Mouse (Mus musculus) heart, adult 11 months (tissue): ENCODE data around the gene Pcdh7.

Source experiments
- DNase-seq: peaks from one replicate; pipeline ENCODE4 v3.0.0; 2022

Pcdh7 gene

GRCm38 (mm10) chr5:57934666-57935065 lies 216.9 kb downstream of the Pcdh7 start:
- no peak for DNase-seq

GRCm38 (mm10) chr5:57940457-57940856 lies 222.7 kb downstream of the Pcdh7 start:
- no peak for DNase-seq

GRCm38 (mm10) chr5:57943176-57943575 lies 225.4 kb downstream of the Pcdh7 start:
- DNase-seq, result no peak

- no peak for DNase-seq
These were observed 225.8 kb downstream of the Pcdh7 start for GRCm38 (mm10) chr5:57943611-57944010.

- DNase-seq, result peak; percentile 87
These were observed 227.7 kb downstream of the Pcdh7 start for GRCm38 (mm10) chr5:57945419-57945818.

GRCm38 (mm10) chr5:57959317-57959716 lies 241.6 kb downstream of the Pcdh7 start:
- no peak for DNase-seq

- DNase-seq, result no peak
These were observed 246.0 kb downstream of the Pcdh7 start for GRCm38 (mm10) chr5:57963792-57964191.

- DNase-seq, result no peak
These were observed 246.4 kb downstream of the Pcdh7 start for GRCm38 (mm10) chr5:57964201-57964600.

GRCm38 (mm10) chr5:57993584-57993983 lies 275.8 kb downstream of the Pcdh7 start:
- DNase-seq, result no peak

GRCm38 (mm10) chr5:58021331-58021730 lies 303.6 kb downstream of the Pcdh7 start:
- DNase-seq, result no peak

GRCm38 (mm10) chr5:58025123-58025522 lies 307.4 kb downstream of the Pcdh7 start:
- no peak for DNase-seq

GRCm38 (mm10) chr5:58025759-58026158 lies 308.0 kb downstream of the Pcdh7 start:
- DNase-seq, result peak; percentile 72

- DNase-seq, result no peak
These were observed 322.1 kb downstream of the Pcdh7 start for GRCm38 (mm10) chr5:58039875-58040274.

- DNase-seq, result no peak
These were observed 326.4 kb downstream of the Pcdh7 start for GRCm38 (mm10) chr5:58044216-58044615.

GRCm38 (mm10) chr5:58081054-58081453 lies 363.3 kb downstream of the Pcdh7 start:
- DNase-seq, result no peak

- DNase-seq, result no peak
These were observed 364.5 kb downstream of the Pcdh7 start for GRCm38 (mm10) chr5:58082230-58082629.

GRCm38 (mm10) chr5:58083056-58083455 lies 365.3 kb downstream of the Pcdh7 start:
- DNase-seq, result no peak

- DNase-seq, result no peak
These were observed 366.2 kb downstream of the Pcdh7 start for GRCm38 (mm10) chr5:58083972-58084371.

- no peak for DNase-seq
These were observed 391.0 kb downstream of the Pcdh7 start for GRCm38 (mm10) chr5:58108665-58109364.

GRCm38 (mm10) chr5:58116096-58116495 lies 398.3 kb downstream of the Pcdh7 start:
- DNase-seq, result no peak

GRCm38 (mm10) chr5:58117896-58118295 lies 400.1 kb downstream of the Pcdh7 start:
- DNase-seq, result no peak

GRCm38 (mm10) chr5:58118930-58119611 lies 401.3 kb downstream of the Pcdh7 start:
- DNase-seq, result no peak

- DNase-seq, result peak; percentile 45
These were observed 426.1 kb downstream of the Pcdh7 start for GRCm38 (mm10) chr5:58143897-58144296.

GRCm38 (mm10) chr5:58153966-58154365 lies 436.2 kb downstream of the Pcdh7 start:
- DNase-seq, result no peak

GRCm38 (mm10) chr5:58172218-58172617 lies 454.5 kb downstream of the Pcdh7 start:
- DNase-seq, result no peak
